Mouse (Mus musculus) cortical plate, adult 2 months (tissue): Measurements from ENCODE around the gene Rnf130.

Experiments used
- CTCF ChIP-seq: fragments of 200-500 bp; IDR thresholded peaks from 2 replicates; pipeline ENCODE4 v1.5.1; 2011; ENCODE audit warnings: mild to moderate bottlenecking, control low read depth, low read length; ENCODE audit not compliant: insufficient read depth; ENCODE audit errors: extremely low read depth
- POLR2A ChIP-seq: fragments of 200-500 bp; IDR thresholded peaks from 2 replicates; pipeline ENCODE4 v1.6.1; 2011; ENCODE audit warnings: mild to moderate bottlenecking, low read length, control low read depth; ENCODE audit not compliant: insufficient read depth; ENCODE audit errors: extremely low read depth

GRCm38 (mm10) chr11:50062116-50062515, 37.0 kb downstream of the Rnf130 start:
- TF ChIP-seq POLR2A (no peak), CTCF (no peak)
